Mouse (Mus musculus) hindbrain, embryonic 15.5 days (tissue): ENCODE data around the gene Ccdc148. TPM values are rescaled to one million over a fixed set of nuclear protein-coding genes. Genes with fewer than 3 reads are reported as not detected.
A peak's percentile ranks its signal among the peaks of the same experiment; 100 is the strongest.

Experiments
- ATAC-seq: fragments of 200-750 bp; cut with Nextera tagmentation; 2 replicates; pipeline ENCODE4 v1.8.0; 2017; ENCODE audit warnings: low read depth, moderate number of reproducible peaks, moderate TSS enrichment; ENCODE audit not compliant: low FRiP score
- H3K27ac ChIP-seq: fragments of 300-500 bp; sonication (generic); replicated peaks from 2 replicates; pipeline ENCODE4 v1.5.1; 2015; ENCODE audit warnings: mild to moderate bottlenecking, inconsistent platforms
- H3K27me3 ChIP-seq: fragments of 300-500 bp; sonication (generic); 2 replicates; pipeline ENCODE4 v1.6.1; 2015; ENCODE audit warnings: control low read depth, inconsistent platforms
- H3K36me3 ChIP-seq: fragments of 300-500 bp; sonication (generic); 2 replicates; pipeline ENCODE4 v1.6.1; 2015; ENCODE audit warnings: control low read depth, inconsistent platforms
- H3K4me1 ChIP-seq: fragments of 300-500 bp; sonication (generic); replicated peaks from 2 replicates; pipeline ENCODE4 v1.6.1; 2015; ENCODE audit warnings: control low read depth, inconsistent platforms
- H3K4me2 ChIP-seq: fragments of 300-500 bp; sonication (generic); 2 replicates; pipeline ENCODE4 v1.6.1; 2015; ENCODE audit warnings: moderate library complexity, mild to moderate bottlenecking, inconsistent platforms
- H3K4me3 ChIP-seq: fragments of 300-500 bp; sonication (generic); 2 replicates; pipeline ENCODE4 v1.5.1; 2015; ENCODE audit warnings: mild to moderate bottlenecking, inconsistent platforms
- H3K9ac ChIP-seq: fragments of 300-500 bp; sonication (generic); 2 replicates; pipeline ENCODE4 v1.6.1; 2015; ENCODE audit warnings: inconsistent platforms
- H3K9me3 ChIP-seq: fragments of 300-500 bp; sonication (generic); 2 replicates; pipeline ENCODE4 v1.6.1; 2016; ENCODE audit warnings: control low read depth, inconsistent platforms
- WGBS: fragments of 180-500 bp; shearing (Covaris S2); methylation state at CpG from one replicate; pipeline ENCODE4 v1.1.7; 2015; 5-methylcytosine and 5-hydroxymethylcytosine counted together
- polyA plus RNA-seq: library from polyadenylated mRNA; unstranded; fragments of >200 nt; fragmentation: Nextera tagmentation; extraction: Ambion mirVana; gene quantifications from 2 replicates; pipeline ENCODE4 v1.2.1, GENCODE M21; 2015

The Ccdc148 gene
- polyA plus RNA-seq, 1 experiment from 2014 or later: 5.9 TPM

- H3K4me3 ChIP-seq: no peak overlapping the region
- H3K27ac ChIP-seq: no peak overlapping the region
- no peak overlapping the region for H3K9ac ChIP-seq
- no peaks in the 10 kb centered on the region for H3K27me3 ChIP-seq
- WGBS: 75% methylated on average over 6 of the region's 6 CpGs
- no peaks in the 10 kb centered on the region for H3K36me3 ChIP-seq
- ATAC-seq: no peak
- no peaks in the 10 kb centered on the region for H3K9me3 ChIP-seq
- no peak overlapping the region for H3K4me2 ChIP-seq
- H3K4me1 ChIP-seq: peaks cover 16% of the 10 kb centered on the region; the same call in 1 of the 2 replicates
These were observed 15.4 kb upstream of the Ccdc148 start for GRCm38 (mm10) chr2:59175926-59176325.

- H3K4me2 ChIP-seq: no peak overlapping the region
- H3K36me3 ChIP-seq: no peaks in the 10 kb centered on the region
- H3K27me3 ChIP-seq: no peaks in the 10 kb centered on the region
- WGBS: 81% methylated on average over 5 of the region's 5 CpGs
- H3K4me1 ChIP-seq: 0 out of 2 replicates have a peak, but pooled peaks cover 4% of the 10 kb centered on the region
- H3K4me3 ChIP-seq: no peak overlapping the region
- ATAC-seq: no peak
- no peak overlapping the region for H3K9ac ChIP-seq
- H3K27ac ChIP-seq: no peak overlapping the region
- no peaks in the 10 kb centered on the region for H3K9me3 ChIP-seq
These were observed 11.1 kb upstream of the Ccdc148 start for GRCm38 (mm10) chr2:59171533-59171932.

GRCm38 (mm10) chr2:59170593-59170992 lies 10.1 kb upstream of the Ccdc148 start:
- 98% methylated on average over 5 of the region's 5 CpGs for WGBS
- Histone ChIP-seq H3K9me3 (no peaks in the 10 kb centered on the region), H3K4me1 (0 out of 2 replicates have a peak, but pooled peaks cover 4% of the 10 kb centered on the region), H3K9ac (no peak overlapping the region), H3K4me3 (no peak overlapping the region), H3K4me2 (no peak overlapping the region), H3K27me3 (no peaks in the 10 kb centered on the region), H3K27ac (no peak overlapping the region), H3K36me3 (no peaks in the 10 kb centered on the region)
- no peak for ATAC-seq

GRCm38 (mm10) chr2:59170208-59170589 lies 9.7 kb upstream of the Ccdc148 start:
- Histone ChIP-seq H3K4me3 (no peak overlapping the region), H3K27me3 (no peaks in the 10 kb centered on the region), H3K36me3 (no peaks in the 10 kb centered on the region), H3K9me3 (no peaks in the 10 kb centered on the region), H3K4me1 (0 out of 2 replicates have a peak, but pooled peaks cover 4% of the 10 kb centered on the region), H3K9ac (no peak overlapping the region), H3K4me2 (no peak overlapping the region), H3K27ac (no peak overlapping the region)
- 93% methylated on average over 3 of the region's 3 CpGs for WGBS
- ATAC-seq: no peak

- Histone ChIP-seq H3K9ac (no peak overlapping the region), H3K4me3 (no peak overlapping the region), H3K27ac (no peak overlapping the region), H3K27me3 (no peaks in the 10 kb centered on the region), H3K4me1 (0 out of 2 replicates have a peak, but pooled peaks cover 4% of the 10 kb centered on the region), H3K4me2 (no peak overlapping the region), H3K9me3 (no peaks in the 10 kb centered on the region), H3K36me3 (no peaks in the 10 kb centered on the region)
- 80% methylated on average over 9 of the region's 9 CpGs for WGBS
- ATAC-seq: no peak
These were observed 9.2 kb upstream of the Ccdc148 start for GRCm38 (mm10) chr2:59169572-59170207.

- Histone ChIP-seq H3K9me3 (no peaks in the 10 kb centered on the region), H3K4me1 (peaks cover 14% of the 10 kb centered on the region), H3K9ac (no peak overlapping the region), H3K27me3 (no peaks in the 10 kb centered on the region), H3K27ac (no peak overlapping the region), H3K4me3 (no peak overlapping the region), H3K36me3 (no peaks in the 10 kb centered on the region), H3K4me2 (no peak overlapping the region)
- no peak for ATAC-seq
- whole genome bisulfite sequencing: 81% methylated on average over 4 of the region's 4 CpGs
These were observed 7.3 kb upstream of the Ccdc148 start for GRCm38 (mm10) chr2:59167830-59168229.

GRCm38 (mm10) chr2:59166976-59167375 lies 6.5 kb upstream of the Ccdc148 start:
- no peaks in the 10 kb centered on the region for H3K9me3 ChIP-seq
- H3K9ac ChIP-seq: no peak overlapping the region
- no peak overlapping the region for H3K27ac ChIP-seq
- peaks cover 17% of the 10 kb centered on the region for H3K4me1 ChIP-seq
- H3K4me2 ChIP-seq: no peak overlapping the region
- no peak overlapping the region for H3K4me3 ChIP-seq
- no peak for ATAC-seq
- no peaks in the 10 kb centered on the region for H3K36me3 ChIP-seq
- H3K27me3 ChIP-seq: no peaks in the 10 kb centered on the region
- 86% methylated on average over 4 of the region's 4 CpGs for WGBS

GRCm38 (mm10) chr2:59162285-59162600 lies 1.8 kb upstream of the Ccdc148 start:
- Histone ChIP-seq H3K27ac (peak overlapping the region; percentile 86), H3K9me3 (no peaks in the 10 kb centered on the region)

GRCm38 (mm10) chr2:59161441-59162284 lies 1.2 kb upstream of the Ccdc148 start:
- Histone ChIP-seq H3K4me3 (peak overlapping the region; percentile 80), H3K27me3 (no peaks in the 10 kb centered on the region), H3K36me3 (no peaks in the 10 kb centered on the region), H3K9me3 (no peaks in the 10 kb centered on the region), H3K4me2 (peak overlapping the region; percentile 69), H3K27ac (peak overlapping the region; percentile 86), H3K4me1 (peaks cover 19% of the 10 kb centered on the region), H3K9ac (peak overlapping the region; percentile 73)
- peak; percentile 61 for ATAC-seq
- WGBS: under 1% methylated on average over 74 of the region's 74 CpGs

More at GRCm38 (mm10) chr2:59162285-59162600, 1.8 kb upstream of the Ccdc148 start:
- 24% methylated on average over 8 of the region's 8 CpGs for WGBS
- Histone ChIP-seq H3K4me1 (peaks cover 19% of the 10 kb centered on the region), H3K9ac (peak overlapping the region; percentile 73), H3K36me3 (no peaks in the 10 kb centered on the region), H3K27me3 (no peaks in the 10 kb centered on the region), H3K4me2 (peak overlapping the region; percentile 69), H3K4me3 (peak overlapping the region; percentile 80)
- ATAC-seq: no peak

- Histone ChIP-seq H3K27me3 (no peaks in the 10 kb centered on the region), H3K4me1 (peaks cover 19% of the 10 kb centered on the region), H3K4me2 (peak overlapping the region; percentile 69), H3K36me3 (no peaks in the 10 kb centered on the region), H3K9ac (peak overlapping the region; percentile 73), H3K9me3 (no peaks in the 10 kb centered on the region), H3K27ac (peak overlapping the region; percentile 86), H3K4me3 (peak overlapping the region; percentile 80)
- 0% methylated on average over 25 of the region's 58 CpGs for WGBS
- peak; percentile 43 for ATAC-seq
These were observed 548 bp upstream of the Ccdc148 start for GRCm38 (mm10) chr2:59161021-59161440.

- ATAC-seq: peak; percentile 27
- Histone ChIP-seq H3K36me3 (no peaks in the 10 kb centered on the region), H3K27ac (peak overlapping the region; percentile 65), H3K4me1 (peaks cover 19% of the 10 kb centered on the region), H3K27me3 (no peaks in the 10 kb centered on the region), H3K4me3 (peak overlapping the region; percentile 80), H3K9ac (peak overlapping the region; percentile 42), H3K4me2 (peak overlapping the region; percentile 69), H3K9me3 (no peaks in the 10 kb centered on the region)
- WGBS: under 1% methylated on average over 16 of the region's 16 CpGs
These were observed 400 bp downstream of the Ccdc148 start for GRCm38 (mm10) chr2:59159961-59160604.

- Histone ChIP-seq H3K9me3 (no peaks in the 10 kb centered on the region), H3K4me3 (no peak overlapping the region), H3K4me2 (no peak overlapping the region), H3K27me3 (no peaks in the 10 kb centered on the region), H3K4me1 (peaks cover 12% of the 10 kb centered on the region), H3K36me3 (no peaks in the 10 kb centered on the region), H3K27ac (no peak overlapping the region), H3K9ac (no peak overlapping the region)
- 49% methylated on average over 2 of the region's 2 CpGs for WGBS
- ATAC-seq: no peak
These were observed 2.4 kb downstream of the Ccdc148 start for GRCm38 (mm10) chr2:59158117-59158516.
